Mouse (Mus musculus) CH12.LX (cell line): ENCODE results near the gene Chrm4.

Experiments used
- BHLHE40 ChIP-seq: IDR thresholded peaks from 2 replicates; pipeline ENCODE4 v1.6.1; 2011; ENCODE audit warnings: mild to moderate bottlenecking, low read depth, low read length, improper control_type of control experiment
- CTCF ChIP-seq, 2 experiments: IDR thresholded peaks in 1 of 2; conservative IDR thresholded peaks in 1 of 2; 2 replicates each; pipeline ENCODE4 v1.5.1; 2011 to 2012; ENCODE audit warnings: low read depth in 2 of 2, low read length in 2 of 2, improper control_type of control experiment in 1 of 2, inconsistent platforms in 1 of 2, mild to moderate bottlenecking in 1 of 2, moderate library complexity in 1 of 2
- E2F4 ChIP-seq: IDR thresholded peaks from 2 replicates; pipeline ENCODE4 v1.6.1; 2011; ENCODE audit warnings: low read depth, low read length, improper control_type of control experiment; ENCODE audit not compliant: insufficient replicate concordance
- MAFK ChIP-seq: IDR thresholded peaks from 2 replicates; pipeline ENCODE4 v1.6.1; 2011; ENCODE audit warnings: low read length, improper control_type of control experiment; ENCODE audit not compliant: insufficient replicate concordance
- POLR2A ChIP-seq: IDR thresholded peaks from 2 replicates; pipeline ENCODE4 v1.6.1; 2011; ENCODE audit warnings: low read depth, mild to moderate bottlenecking, improper control_type of control experiment, low read length
- POLR2AphosphoS2 ChIP-seq: IDR thresholded peaks from 2 replicates; pipeline ENCODE4 v1.6.1; 2011; ENCODE audit warnings: low read depth, low read length, improper control_type of control experiment
- TBP ChIP-seq: conservative IDR thresholded peaks from 2 replicates; pipeline ENCODE4 v1.6.1; 2011; ENCODE audit warnings: low read depth, low read length, improper control_type of control experiment
- TCF12 ChIP-seq: IDR thresholded peaks from 2 replicates; pipeline ENCODE4 v1.6.1; 2014; ENCODE audit warnings: low read depth, mild to moderate bottlenecking, inconsistent platforms, low read length, improper control_type of control experiment
- UBTF ChIP-seq: IDR thresholded peaks from 2 replicates; pipeline ENCODE4 v1.6.1; 2012; ENCODE audit warnings: low read depth, mild to moderate bottlenecking, inconsistent platforms, low read length, improper control_type of control experiment, moderate library complexity
- USF1 ChIP-seq: IDR thresholded peaks from 2 replicates; pipeline ENCODE4 v1.6.1; 2014; ENCODE audit warnings: low read depth, mild to moderate bottlenecking, inconsistent platforms, low read length, improper control_type of control experiment

- TF ChIP-seq USF1: no peak
- no peak for TF ChIP-seq MAFK
- no peak for TF ChIP-seq BHLHE40
- no peak for TF ChIP-seq CTCF (conservative IDR thresholded peaks at IDR 0.05 in 1 of 2, IDR thresholded peaks at IDR 0.05 in 1 of 2; ENCODE audit: low read depth in 2 of 2, low read length in 2 of 2)
- TF ChIP-seq TCF12: no peak
- no peak for TF ChIP-seq POLR2A
- TF ChIP-seq UBTF: no peak
- TF ChIP-seq POLR2AphosphoS2: no peak
- no peak for TF ChIP-seq TBP
- no peak for TF ChIP-seq E2F4
Observed at GRCm38 (mm10) chr2:91906141-91906540, 20.9 kb upstream of the Chrm4 start.
